Mouse (Mus musculus) embryonic facial prominence, embryonic 13.5 days (tissue): ENCODE measurements around the gene Auh. TPM values are rescaled to one million over a fixed set of nuclear protein-coding genes. Genes with fewer than 3 reads are reported as not detected.

Experiments
- ATAC-seq: fragments of 200-750 bp; cut with Nextera tagmentation; 2 replicates; pipeline ENCODE4 v1.8.0; 2017; ENCODE audit warnings: low read depth; ENCODE audit not compliant: insufficient number of reproducible peaks, insufficient read depth, low FRiP score, low TSS enrichment
- H3K27ac ChIP-seq: fragments of 300-500 bp; sonication (generic); 2 replicates; pipeline ENCODE4 v1.5.1; 2015; ENCODE audit warnings: moderate library complexity, mild to moderate bottlenecking, inconsistent platforms
- H3K27me3 ChIP-seq: fragments of 300-500 bp; sonication (generic); 2 replicates; pipeline ENCODE4 v1.6.1; 2015; ENCODE audit warnings: mild to moderate bottlenecking, inconsistent platforms
- H3K36me3 ChIP-seq: fragments of 300-500 bp; sonication (generic); 2 replicates; pipeline ENCODE4 v1.6.1; 2015; ENCODE audit warnings: mild to moderate bottlenecking, inconsistent platforms
- H3K4me1 ChIP-seq: fragments of 300-500 bp; sonication (generic); 2 replicates; pipeline ENCODE4 v1.6.1; 2015; ENCODE audit warnings: inconsistent platforms
- H3K4me2 ChIP-seq: fragments of 300-500 bp; sonication (generic); 2 replicates; pipeline ENCODE4 v1.6.1; 2015; ENCODE audit warnings: moderate library complexity, mild to moderate bottlenecking, inconsistent platforms
- H3K4me3 ChIP-seq: fragments of 300-500 bp; sonication (generic); 2 replicates; pipeline ENCODE4 v1.5.1; 2015; ENCODE audit warnings: mild to moderate bottlenecking, inconsistent platforms
- H3K9ac ChIP-seq: fragments of 300-500 bp; sonication (generic); 2 replicates; pipeline ENCODE4 v1.6.1; 2015; ENCODE audit warnings: mild to moderate bottlenecking, inconsistent platforms
- H3K9me3 ChIP-seq: fragments of 300-500 bp; sonication (generic); 2 replicates; pipeline ENCODE4 v1.6.1; 2016; ENCODE audit warnings: inconsistent platforms
- WGBS: fragments of 180-500 bp; shearing (Covaris S2); methylation state at CpG from one replicate; pipeline ENCODE4 v1.1.7; 2015; ENCODE audit warnings: mixed read lengths; 5-methylcytosine and 5-hydroxymethylcytosine counted together
- polyA plus RNA-seq: library from polyadenylated mRNA; unstranded; fragments of >200 nt; fragmentation: Nextera tagmentation; extraction: Ambion mirVana; gene quantifications from 2 replicates; pipeline ENCODE4 v1.2.1, GENCODE M21; 2015

Gene Auh
- polyA plus RNA-seq, 1 experiment from 2014 or later, result 46.4 TPM

DNA sequence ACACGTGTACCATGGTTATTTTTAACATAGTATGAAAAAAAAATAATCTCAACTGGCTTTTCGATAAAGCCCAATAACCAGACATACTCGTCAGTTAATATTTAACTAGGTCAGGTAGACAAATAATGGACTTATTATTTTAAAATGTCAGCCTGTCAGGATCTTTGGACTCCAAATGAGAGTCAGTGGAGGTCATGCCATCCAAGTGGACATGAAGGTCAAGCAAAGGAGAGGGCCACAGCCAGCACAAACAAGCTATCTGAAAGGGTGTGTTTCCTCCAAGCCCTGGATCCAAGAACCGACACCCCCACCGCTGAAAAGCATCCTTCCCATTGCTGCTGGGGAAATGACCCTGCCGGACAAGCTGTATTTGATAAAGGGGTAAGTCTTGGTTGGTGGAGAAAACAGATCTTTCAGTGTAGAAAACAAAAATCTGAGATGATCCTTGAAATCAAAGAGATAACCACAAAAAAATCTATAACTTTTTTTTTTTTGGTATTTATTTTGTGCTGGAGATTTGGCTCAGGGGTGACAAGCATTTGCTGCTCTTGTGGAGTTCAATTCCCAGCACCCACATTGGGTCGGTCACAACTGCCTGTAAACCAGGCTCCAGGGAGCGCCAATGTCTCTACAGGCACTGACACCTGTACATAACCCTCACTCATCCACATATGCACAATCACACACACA lies 96.9 kb downstream of the Auh start:
- no peak overlapping the region for H3K9ac ChIP-seq
- H3K36me3 ChIP-seq, result peaks cover 33% of the 10 kb centered on the region
- no peak overlapping the region for H3K4me3 ChIP-seq
- no peaks in the 10 kb centered on the region for H3K9me3 ChIP-seq
- H3K4me2 ChIP-seq, result no peak overlapping the region
- H3K27me3 ChIP-seq, result no peaks in the 10 kb centered on the region
- no peak for ATAC-seq
- no peaks in the 10 kb centered on the region for H3K4me1 ChIP-seq
- H3K27ac ChIP-seq, result no peak overlapping the region
- WGBS, result 90% methylated on average over 8 of the region's 8 CpGs

DNA sequence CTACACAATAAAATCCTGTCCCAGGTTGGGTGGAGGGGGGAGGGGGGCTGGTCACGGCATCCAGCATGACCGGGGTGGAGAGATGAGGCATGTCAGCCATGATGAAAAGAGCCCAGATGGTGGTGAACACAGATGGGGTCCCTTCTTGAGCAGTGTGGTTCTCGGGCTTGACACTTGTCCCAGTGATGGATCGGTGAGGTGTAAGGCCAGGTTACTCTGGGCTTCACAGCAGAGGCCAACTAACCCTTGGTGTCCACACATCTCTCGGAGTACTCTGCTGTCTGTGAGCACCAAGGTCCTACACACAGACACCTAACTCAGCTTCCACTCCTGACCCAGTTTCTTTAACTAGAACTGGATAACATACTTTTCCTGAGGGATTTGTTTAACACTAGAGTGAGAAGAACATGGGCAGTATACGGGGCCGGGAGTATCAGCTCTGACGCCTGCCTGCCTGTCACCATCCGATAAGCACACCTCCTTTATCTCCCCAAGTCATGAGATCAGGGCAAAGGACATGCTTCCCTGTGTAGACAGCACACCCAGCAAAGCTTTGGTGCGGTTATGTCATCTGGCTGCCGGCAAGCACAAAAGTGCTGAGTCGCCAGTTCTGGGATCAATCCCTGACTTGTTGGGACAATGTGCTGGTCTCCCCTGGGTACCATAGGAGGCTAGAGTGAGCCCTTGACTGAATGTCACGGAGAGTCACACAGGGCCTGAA lies 98.3 kb downstream of the Auh start:
- Histone ChIP-seq H3K4me3 (no peak overlapping the region), H3K27me3 (no peaks in the 10 kb centered on the region), H3K27ac (no peak overlapping the region), H3K9ac (no peak overlapping the region), H3K4me2 (no peak overlapping the region), H3K4me1 (no peaks in the 10 kb centered on the region), H3K36me3 (peaks cover 19% of the 10 kb centered on the region), H3K9me3 (no peaks in the 10 kb centered on the region)
- WGBS, result 89% methylated on average over 13 of the region's 13 CpGs
- ATAC-seq, result no peak

DNA sequence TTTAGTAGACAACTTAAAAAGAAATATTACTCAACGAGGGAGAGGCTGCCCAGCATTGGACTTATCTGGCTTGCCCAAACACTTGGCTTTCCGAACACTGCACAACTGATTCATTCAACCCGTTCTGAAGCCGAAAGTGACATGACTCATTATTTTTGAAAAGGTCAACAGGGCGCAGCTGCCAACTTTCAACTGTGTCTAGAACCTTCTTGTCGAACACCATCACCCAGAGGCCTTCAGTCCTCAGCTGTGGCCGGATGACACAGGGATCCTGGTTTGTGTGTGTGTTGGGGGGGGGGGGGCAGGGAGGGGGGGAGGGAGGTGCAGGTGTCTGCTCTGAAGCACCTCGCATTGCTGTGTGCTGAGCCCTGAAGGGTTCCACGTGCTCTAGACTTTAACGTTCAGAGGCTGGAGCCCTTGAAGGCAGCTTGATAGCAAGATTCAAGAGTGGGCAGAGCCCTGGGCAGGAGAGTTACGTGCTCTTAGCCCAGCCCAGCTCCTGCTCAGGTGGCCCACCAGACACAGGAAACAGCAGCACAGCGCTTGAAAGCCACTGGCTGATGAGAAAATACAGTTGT lies 100.4 kb downstream of the Auh start:
- Histone ChIP-seq H3K27ac (no peak overlapping the region), H3K27me3 (no peaks in the 10 kb centered on the region), H3K36me3 (peaks cover 4% of the 10 kb centered on the region; the same call in 1 of the 2 replicates), H3K4me3 (no peak overlapping the region), H3K9ac (no peak overlapping the region), H3K9me3 (no peaks in the 10 kb centered on the region), H3K4me2 (no peak overlapping the region), H3K4me1 (no peaks in the 10 kb centered on the region)
- no peak for ATAC-seq
- WGBS, result 62% methylated on average over 12 of the region's 12 CpGs

DNA sequence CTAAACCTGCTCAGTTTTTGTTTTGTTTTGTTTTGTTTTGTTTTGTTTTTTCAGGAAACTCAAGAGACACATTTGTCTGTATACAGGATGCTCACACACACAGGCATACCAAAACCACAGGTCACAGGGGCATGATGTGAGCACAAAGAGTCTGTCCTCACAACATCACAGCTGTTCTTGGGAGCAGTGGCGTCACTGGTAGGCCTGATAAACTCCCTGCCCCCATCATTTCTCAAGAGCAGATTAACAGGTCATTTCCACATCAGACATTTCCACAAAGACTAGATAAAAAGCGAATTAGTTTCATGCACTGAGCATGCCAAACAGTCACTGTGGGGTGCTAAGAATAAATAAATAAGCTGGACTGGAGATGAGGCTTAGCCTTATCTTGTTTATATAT lies 101.3 kb downstream of the Auh start:
- H3K4me2 ChIP-seq, result no peak overlapping the region
- no peak overlapping the region for H3K4me3 ChIP-seq
- no peak overlapping the region for H3K9ac ChIP-seq
- H3K27ac ChIP-seq, result no peak overlapping the region
- WGBS, result 59% methylated on average over 2 of the region's 2 CpGs
- H3K9me3 ChIP-seq, result no peaks in the 10 kb centered on the region
- no peak for ATAC-seq
- no peaks in the 10 kb centered on the region; the same call in 1 of the 2 replicates for H3K4me1 ChIP-seq
- peaks cover 2% of the 10 kb centered on the region; the same call in 1 of the 2 replicates for H3K36me3 ChIP-seq
- no peaks in the 10 kb centered on the region for H3K27me3 ChIP-seq

DNA sequence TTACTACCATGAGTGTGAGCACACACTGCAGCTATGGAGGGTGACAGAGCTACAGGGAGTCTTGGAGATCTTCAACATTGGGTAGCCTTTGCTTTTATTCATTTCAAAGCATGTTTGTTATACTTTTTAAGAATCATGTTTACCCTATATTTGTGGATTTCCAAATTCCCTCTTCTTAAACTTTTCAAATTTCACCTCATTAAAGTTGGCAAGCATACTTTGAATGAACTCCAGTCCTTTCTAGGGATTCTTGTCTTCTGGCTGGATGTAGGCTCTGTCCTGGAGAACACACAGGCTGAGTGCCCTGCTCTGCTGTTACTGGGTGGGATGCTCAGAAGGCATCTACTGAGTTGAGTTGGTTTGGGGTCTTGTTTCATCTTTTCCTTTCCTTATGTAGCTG lies 102.8 kb downstream of the Auh start:
- Histone ChIP-seq H3K4me2 (no peak overlapping the region), H3K9ac (no peak overlapping the region), H3K4me1 (peaks cover 15% of the 10 kb centered on the region), H3K4me3 (no peak overlapping the region), H3K27ac (no peak overlapping the region), H3K9me3 (no peaks in the 10 kb centered on the region), H3K36me3 (no peaks in the 10 kb centered on the region), H3K27me3 (no peaks in the 10 kb centered on the region)
- ATAC-seq, result no peak

DNA sequence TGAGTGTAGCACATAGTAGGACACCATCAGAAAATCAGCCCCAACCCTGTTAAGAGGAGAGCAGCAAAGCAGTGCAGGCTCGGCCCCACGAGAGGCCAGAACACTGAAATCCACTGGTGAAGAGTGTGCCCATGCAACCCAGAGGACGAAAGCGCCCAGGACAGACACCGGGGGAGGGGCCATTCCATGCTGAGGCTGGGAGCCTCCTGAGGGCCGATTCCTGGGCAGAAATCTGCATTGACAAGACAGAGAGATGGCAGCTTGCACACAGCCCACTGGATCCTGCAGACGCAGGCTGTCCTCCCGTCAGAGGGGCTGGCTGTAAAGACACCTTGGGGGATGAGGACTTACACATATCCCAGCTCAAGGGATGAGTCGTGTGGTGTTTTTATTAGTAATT lies 104.7 kb downstream of the Auh start:
- no peaks in the 10 kb centered on the region for H3K36me3 ChIP-seq
- H3K4me3 ChIP-seq, result no peak overlapping the region
- no peak overlapping the region for H3K4me2 ChIP-seq
- no peak overlapping the region for H3K9ac ChIP-seq
- H3K27me3 ChIP-seq, result no peaks in the 10 kb centered on the region
- no peak overlapping the region for H3K27ac ChIP-seq
- no peak for ATAC-seq
- H3K4me1 ChIP-seq, result peaks cover 23% of the 10 kb centered on the region
- no peaks in the 10 kb centered on the region for H3K9me3 ChIP-seq
- 63% methylated on average over 9 of the region's 9 CpGs for WGBS

DNA sequence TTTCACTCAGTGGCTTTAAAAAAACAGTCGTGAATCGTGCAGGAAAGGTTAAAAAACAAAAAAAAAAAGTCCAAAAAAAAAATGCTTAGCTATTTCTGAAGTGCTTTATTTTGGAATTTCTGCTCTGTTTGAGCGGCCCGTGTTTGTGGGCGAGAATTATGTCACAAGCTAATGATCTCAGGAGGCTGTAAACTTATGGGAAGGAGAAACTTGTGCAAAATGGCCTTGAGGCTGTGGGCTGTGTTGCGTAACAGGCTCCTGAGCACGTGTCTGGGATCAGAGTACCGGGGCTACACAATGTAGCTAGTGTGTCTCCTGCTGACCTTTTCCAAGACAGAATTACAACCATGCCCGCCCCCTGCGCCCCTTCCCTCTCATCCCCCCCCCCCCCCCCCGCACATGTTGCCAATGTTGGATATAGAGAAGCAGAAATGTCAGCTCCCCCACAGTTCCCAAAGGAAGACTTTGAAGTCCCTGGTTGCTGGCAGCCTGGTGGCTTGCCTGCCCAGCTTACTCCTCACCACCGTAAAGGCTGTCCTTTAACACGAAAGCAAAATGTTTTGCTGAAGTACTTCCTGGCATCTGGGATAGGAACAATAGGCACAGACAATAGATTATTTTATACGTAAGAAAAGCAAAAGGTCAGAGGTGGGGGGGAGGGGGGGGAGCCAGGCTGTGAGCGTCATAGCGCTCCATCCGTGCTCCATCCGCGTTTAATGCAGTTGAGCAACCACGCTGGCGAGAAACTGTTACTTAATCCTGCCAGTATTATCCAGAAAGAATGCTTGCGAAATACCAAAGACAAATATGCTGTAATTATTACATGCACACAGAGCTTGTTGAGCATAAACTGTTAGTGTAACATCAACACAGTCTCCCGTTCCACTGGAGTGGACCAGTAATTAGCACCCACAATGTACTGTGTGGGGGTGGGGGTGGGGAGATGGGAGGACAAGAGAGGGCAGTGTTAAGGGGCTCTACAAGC lies 107.0 kb downstream of the Auh start:
- no peaks in the 10 kb centered on the region for H3K36me3 ChIP-seq
- no peaks in the 10 kb centered on the region for H3K27me3 ChIP-seq
- peak overlapping the region; percentile 57 for H3K27ac ChIP-seq
- H3K9me3 ChIP-seq, result no peaks in the 10 kb centered on the region
- 0 out of 2 replicates have a peak overlapping the region, but pooled peaks have one; percentile 21 for H3K9ac ChIP-seq
- 7% methylated on average over 23 of the region's 23 CpGs for WGBS
- ATAC-seq, result no peak
- H3K4me3 ChIP-seq, result peak overlapping the region; percentile 9; the same call in 1 of the 2 replicates
- H3K4me2 ChIP-seq, result peak overlapping the region; percentile 48
- H3K4me1 ChIP-seq, result peaks cover 46% of the 10 kb centered on the region

DNA sequence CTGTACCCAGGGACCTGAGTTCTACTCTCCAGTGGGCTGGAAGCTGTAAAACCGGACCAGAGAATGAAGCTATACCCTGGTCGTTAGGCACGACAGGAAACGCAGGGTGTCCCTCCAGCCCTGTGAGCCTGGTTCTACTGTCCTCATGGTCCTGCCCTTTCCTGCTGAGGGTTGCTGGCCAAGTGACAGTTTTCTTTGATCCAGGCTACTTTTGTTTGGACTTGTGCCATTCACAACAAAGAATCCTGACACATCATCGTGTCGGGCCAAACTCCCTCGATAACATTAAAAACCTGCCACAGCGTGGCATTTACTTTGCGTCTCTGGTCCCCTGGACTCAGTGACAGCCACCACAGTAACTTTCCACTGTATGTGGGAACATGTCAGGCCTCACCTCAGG lies 107.9 kb downstream of the Auh start:
- Histone ChIP-seq H3K4me3 (no peak overlapping the region), H3K9me3 (no peaks in the 10 kb centered on the region), H3K27ac (peak overlapping the region; percentile 57), H3K4me2 (no peak overlapping the region), H3K9ac (no peak overlapping the region), H3K27me3 (no peaks in the 10 kb centered on the region), H3K36me3 (no peaks in the 10 kb centered on the region), H3K4me1 (peaks cover 47% of the 10 kb centered on the region)
- WGBS, result 55% methylated on average over 9 of the region's 9 CpGs
- no peak for ATAC-seq

DNA sequence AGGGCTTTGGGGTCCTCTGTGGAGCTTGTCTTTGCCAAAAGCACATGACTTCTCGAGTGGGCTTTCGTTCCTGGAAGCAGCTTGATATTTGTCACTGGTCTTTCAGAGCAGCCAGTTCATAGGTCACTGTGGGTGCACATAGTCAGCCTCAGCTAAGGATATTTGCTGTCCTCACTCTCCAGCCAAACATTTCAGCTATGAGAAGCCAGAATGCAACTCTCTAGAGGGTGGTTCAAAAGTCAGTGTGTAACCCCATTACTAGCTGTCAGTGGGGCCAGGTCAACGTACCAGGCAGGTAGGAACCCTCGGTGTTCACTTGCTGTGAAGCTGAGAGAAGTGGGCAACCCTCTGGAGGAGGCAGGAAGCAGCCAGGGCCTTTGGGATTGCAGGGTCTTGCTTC lies 109.6 kb downstream of the Auh start:
- no peak overlapping the region for H3K9ac ChIP-seq
- no peak overlapping the region for H3K4me2 ChIP-seq
- no peaks in the 10 kb centered on the region for H3K27me3 ChIP-seq
- ATAC-seq, result no peak
- H3K4me1 ChIP-seq, result peaks cover 47% of the 10 kb centered on the region
- H3K36me3 ChIP-seq, result no peaks in the 10 kb centered on the region
- 77% methylated on average over 4 of the region's 4 CpGs for WGBS
- H3K27ac ChIP-seq, result no peak overlapping the region
- no peaks in the 10 kb centered on the region for H3K9me3 ChIP-seq
- H3K4me3 ChIP-seq, result no peak overlapping the region

DNA sequence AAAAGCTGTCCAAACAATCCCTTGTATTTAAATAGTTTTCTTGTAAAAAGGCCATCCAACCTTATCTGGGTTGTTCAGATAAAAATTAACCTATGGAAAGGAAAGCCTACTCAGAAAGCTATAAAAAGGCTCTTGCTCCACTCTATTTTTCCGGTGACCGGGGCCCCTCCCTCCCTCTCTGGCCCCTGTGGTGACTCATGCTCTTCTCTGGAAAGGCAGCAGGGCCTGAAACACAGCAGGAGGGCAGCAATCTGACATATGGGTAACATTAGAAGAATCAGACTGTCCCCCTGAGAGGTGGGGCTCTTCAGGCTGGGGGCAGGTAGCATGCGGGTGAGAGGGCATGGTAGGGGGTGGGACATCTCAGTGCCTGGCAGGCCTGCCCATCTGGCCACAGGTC lies 110.7 kb downstream of the Auh start:
- Histone ChIP-seq H3K9ac (0 out of 2 replicates have a peak overlapping the region, but pooled peaks have one; percentile 32), H3K27ac (peak overlapping the region; percentile 48; the same call in 1 of the 2 replicates), H3K4me3 (no peak overlapping the region), H3K36me3 (no peaks in the 10 kb centered on the region), H3K27me3 (no peaks in the 10 kb centered on the region), H3K9me3 (no peaks in the 10 kb centered on the region), H3K4me1 (peaks cover 47% of the 10 kb centered on the region), H3K4me2 (no peak overlapping the region)
- ATAC-seq, result no peak
- 24% methylated on average over 3 of the region's 3 CpGs for WGBS

DNA sequence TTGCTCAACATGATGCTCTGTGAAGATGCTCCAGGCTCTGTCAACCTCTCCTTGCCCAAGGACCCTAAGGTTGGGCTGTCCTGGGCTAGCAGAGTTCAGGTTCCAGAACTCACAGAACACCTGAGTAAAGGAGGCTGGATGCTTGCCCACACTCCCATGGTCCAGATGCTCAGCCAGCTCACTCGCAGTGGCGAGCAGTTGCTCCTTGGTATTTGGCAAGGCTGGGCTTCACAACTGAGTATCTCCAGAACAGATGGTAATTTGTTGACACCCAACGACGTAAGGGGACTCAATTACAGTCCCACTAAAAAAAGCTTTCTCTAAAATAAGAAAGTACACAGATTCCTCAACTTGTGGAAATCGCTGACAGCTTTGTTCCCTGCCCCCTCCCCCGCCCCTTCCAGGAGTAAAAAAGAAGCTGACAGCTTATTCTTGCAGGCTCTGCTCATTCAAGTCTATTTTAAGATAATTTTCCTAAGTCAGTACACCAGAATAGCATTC lies 111.4 kb downstream of the Auh start:
- Histone ChIP-seq H3K27ac (peak overlapping the region; percentile 48; the same call in 1 of the 2 replicates), H3K36me3 (no peaks in the 10 kb centered on the region), H3K27me3 (no peaks in the 10 kb centered on the region), H3K4me2 (no peak overlapping the region), H3K4me3 (no peak overlapping the region), H3K9ac (no peak overlapping the region), H3K4me1 (peaks cover 46% of the 10 kb centered on the region), H3K9me3 (no peaks in the 10 kb centered on the region)
- no peak for ATAC-seq
- WGBS, result 34% methylated on average over 6 of the region's 6 CpGs
